Mouse (Mus musculus) CH12.LX (cell line): ENCODE measurements at regions not wholly inside any gene's neighbourhood (a gene's known extent, or its start where the extent isn't known, plus 50 kb on each side); places are given as distances from the start of the nearest gene placed in this dataset.

ENCODE experiments used
- CTCF ChIP-seq, 2 experiments: IDR thresholded peaks in 1 of 2; conservative IDR thresholded peaks in 1 of 2; 2 replicates each; pipeline ENCODE4 v1.5.1; 2011 to 2012; ENCODE audit warnings: low read depth in 2 of 2, low read length in 2 of 2, improper control_type of control experiment in 1 of 2, inconsistent platforms in 1 of 2, mild to moderate bottlenecking in 1 of 2, moderate library complexity in 1 of 2
- IRF4 ChIP-seq: IDR thresholded peaks from 2 replicates; pipeline ENCODE4 v1.6.1; 2014; ENCODE audit warnings: low read depth, mild to moderate bottlenecking, inconsistent platforms, low read length, improper control_type of control experiment
- MXI1 ChIP-seq: IDR thresholded peaks from 2 replicates; pipeline ENCODE4 v1.6.1; 2011; ENCODE audit warnings: mild to moderate bottlenecking, low read depth, low read length, improper control_type of control experiment
- POLR2A ChIP-seq: IDR thresholded peaks from 2 replicates; pipeline ENCODE4 v1.6.1; 2011; ENCODE audit warnings: low read depth, mild to moderate bottlenecking, improper control_type of control experiment, low read length
- RAD21 ChIP-seq: IDR thresholded peaks from 2 replicates; pipeline ENCODE4 v1.6.1; 2011; ENCODE audit warnings: low read depth, mild to moderate bottlenecking, low read length, improper control_type of control experiment, moderate library complexity

- TF ChIP-seq IRF4 (no peak), CTCF (conservative IDR thresholded peaks at IDR 0.05 in 1 of 2, IDR thresholded peaks at IDR 0.05 in 1 of 2; ENCODE audit: low read depth in 2 of 2, low read length in 2 of 2) (peak; percentile 36 to 50; a peak in 3 of 4 replicates), POLR2A (no peak), MXI1 (no peak), RAD21 (peak; percentile 34)
Observed at GRCm38 (mm10) chr5:75372849-75373248, 201.9 kb upstream of the Kit start.
